Mouse (Mus musculus) ES-E14 (cell line): Measurements from ENCODE around the gene Itga9.

ENCODE experiments used
- CHD2 ChIP-seq: IDR thresholded peaks from 2 replicates; pipeline ENCODE4 v1.6.1; 2014; ENCODE audit warnings: mild to moderate bottlenecking, low read depth, low read length, inconsistent platforms
- HCFC1 ChIP-seq: IDR thresholded peaks from 2 replicates; pipeline ENCODE4 v1.6.1; 2012; ENCODE audit warnings: low read length, inconsistent platforms, borderline replicate concordance; ENCODE audit not compliant: insufficient read depth
- MAFK ChIP-seq: IDR thresholded peaks from 2 replicates; pipeline ENCODE4 v1.6.1; 2014; ENCODE audit warnings: mild to moderate bottlenecking, low read depth, low read length, inconsistent platforms; ENCODE audit not compliant: insufficient read depth

DNA sequence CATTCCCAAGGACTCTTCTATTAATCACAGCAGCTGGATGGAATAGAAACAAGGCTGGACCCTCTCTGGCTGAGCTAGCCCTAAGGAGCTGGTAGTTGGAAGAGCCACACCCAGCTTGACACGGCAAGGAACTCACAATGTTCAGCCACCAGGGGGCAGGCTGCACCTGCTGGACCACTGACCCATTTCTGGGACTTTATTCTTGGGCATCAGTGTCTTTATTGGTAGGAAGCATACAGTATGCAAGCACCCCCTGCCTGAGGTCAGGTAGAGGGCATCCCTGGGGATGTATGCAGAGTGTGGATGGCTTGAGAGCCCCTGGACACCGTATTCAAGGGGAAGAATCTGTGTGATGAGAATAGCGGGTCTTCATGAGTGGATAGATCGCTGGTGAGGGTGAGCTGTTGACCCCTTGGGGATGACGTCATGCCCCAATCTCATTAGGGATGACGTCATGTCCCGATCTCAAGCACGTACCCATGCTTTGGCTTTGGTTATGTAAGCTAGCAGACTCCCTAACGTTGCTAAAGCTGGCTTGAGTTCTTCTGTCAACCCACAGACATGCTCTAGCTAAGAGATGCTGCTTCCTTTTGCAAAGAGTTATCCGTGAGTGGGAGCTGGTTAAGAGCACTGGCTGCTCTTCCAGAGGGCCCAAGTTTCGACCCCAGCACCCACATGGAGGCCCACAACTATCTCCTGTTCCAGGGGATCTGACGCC lies 314.5 kb downstream of the Itga9 start:
- TF ChIP-seq CHD2, result no peak
- TF ChIP-seq HCFC1, result no peak
- TF ChIP-seq MAFK, result no peak
